Comparison of ENCODE assay signal across 20 mouse cellular contexts in the genomic region with DNA sequence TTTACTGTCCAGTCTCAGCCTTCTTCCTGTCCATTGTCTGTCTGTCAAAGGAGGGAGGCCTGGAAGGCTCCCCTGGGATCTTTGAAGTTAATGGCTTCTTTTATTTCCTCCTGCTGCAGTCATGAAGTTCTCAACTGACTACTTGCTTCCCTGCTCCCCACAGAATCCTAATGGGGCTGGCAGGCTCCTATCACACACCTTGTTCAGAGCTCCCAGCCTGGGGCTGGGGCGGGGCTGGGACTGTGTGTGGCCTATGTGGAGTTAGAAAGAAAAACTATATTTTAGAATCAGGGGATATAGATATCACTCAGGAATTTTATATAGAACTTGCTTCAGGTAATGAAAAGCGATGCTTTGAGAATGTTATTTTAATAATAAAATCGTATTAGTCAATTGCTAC. TPM values are rescaled to one million over a fixed set of nuclear protein-coding genes. Genes with fewer than 3 reads are reported as not detected.
"Had no signal": no experiment of that assay in that cellular context is flagged by ENCODE, and none has a peak within 500 bp of the region (broad histone marks: within the 10 kb centered on the region; RNA-seq: fewer than 3 reads in every experiment).

No protein-coding gene starts in this region.

- H3K27me3 ChIP-seq: lung, embryonic 15.5 days; midbrain, embryonic 13.5 days; midbrain, embryonic 15.5 days; neural tube, embryonic 12.5 days; stomach, embryonic 15.5 days had no signal

- ATAC-seq: liver, postnatal 0 days; lung, postnatal 0 days; midbrain, embryonic 13.5 days; midbrain, embryonic 15.5 days had no signal

- H3K27ac ChIP-seq: lung, embryonic 15.5 days; macrophage; midbrain, embryonic 13.5 days; midbrain, embryonic 15.5 days; neural tube, embryonic 12.5 days; stomach, embryonic 15.5 days had no signal

- H3K4me2 ChIP-seq: lung, embryonic 15.5 days; midbrain, embryonic 11.5 days; midbrain, embryonic 13.5 days; midbrain, embryonic 15.5 days; neural tube, embryonic 12.5 days; stomach, embryonic 15.5 days had no signal

- H3K4me1 ChIP-seq: lung, embryonic 15.5 days; midbrain, embryonic 13.5 days; midbrain, embryonic 15.5 days; neural tube, embryonic 12.5 days had no signal

- DNase-seq: liver, postnatal 0 days; lung, adult 2 months; lung, postnatal 14 days; lung, postnatal 36 days; right cerebral cortex, postnatal 14 days; thymus, adult 18-20 months; thymus, postnatal 14 days; thymus, postnatal 36 days had no signal

- H3K4me3 ChIP-seq: lung, embryonic 15.5 days; megakaryocyte, embryonic 14.5 days; midbrain, embryonic 13.5 days; midbrain, embryonic 15.5 days; neural tube, embryonic 12.5 days; stomach, embryonic 15.5 days had no signal

- H3K36me3 ChIP-seq: lung, embryonic 15.5 days; midbrain, embryonic 13.5 days; midbrain, embryonic 15.5 days; neural tube, embryonic 12.5 days; stomach, embryonic 15.5 days had no signal

- H3K9ac ChIP-seq: liver, postnatal 0 days; lung, embryonic 15.5 days; midbrain, embryonic 13.5 days; midbrain, embryonic 15.5 days; neural tube, embryonic 12.5 days; stomach, embryonic 15.5 days had no signal

- H3K9me3 ChIP-seq: lung, embryonic 15.5 days; midbrain, embryonic 13.5 days; midbrain, embryonic 15.5 days; neural tube, embryonic 12.5 days; stomach, embryonic 15.5 days had no signal

RNA-seq across cellular contexts. Expression of a gene that starts 8.1 kb away (rescaled TPM):
- total RNA-seq: monocyte, adult 5-6 weeks; neutrophil, adult 5-6 weeks had no signal

RNA-seq across cellular contexts. Expression of a gene that starts 46.4 kb away (rescaled TPM):
- total RNA-seq: megakaryocyte progenitor cell, adult 5-6 weeks; monocyte, adult 5-6 weeks; neutrophil, adult 5-6 weeks had no signal
- polyA plus RNA-seq: macrophage had no signal
